Mouse (Mus musculus): ENCODE measurements around the gene Eif4e. TPM values are rescaled to one million over a fixed set of nuclear protein-coding genes. Genes with fewer than 3 reads are reported as not detected.
A peak's percentile ranks its signal among the peaks of the same experiment; 100 is the strongest.

Eif4e gene
- polyA plus RNA-seq, 1 experiment from 2014 or later, result 226 TPM

DNA sequence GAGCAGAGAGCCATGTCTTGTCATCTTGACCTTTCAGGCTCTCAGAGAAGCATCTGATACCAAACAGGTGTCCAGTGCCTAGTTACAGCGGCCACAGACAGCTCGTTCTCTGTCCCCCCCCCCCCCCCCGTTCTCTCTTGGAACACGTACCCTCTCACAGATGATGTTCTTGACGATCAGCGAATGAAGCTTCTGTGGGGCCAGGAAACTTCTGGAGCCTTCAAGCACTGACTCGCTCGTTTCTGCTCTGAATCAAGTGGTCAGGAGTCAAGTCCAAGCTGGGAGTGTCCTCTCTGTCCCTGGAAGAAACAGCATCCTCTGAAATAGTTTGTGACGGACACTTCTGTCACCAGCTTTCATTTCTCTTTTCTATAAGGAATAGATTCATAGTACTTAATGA lies 62.0 kb downstream of the Eif4e start:
- no peaks in the 10 kb centered on the region for H3K27me3 ChIP-seq (replicated peaks)
- H3K36me3 ChIP-seq, result no peaks in the 10 kb centered on the region
- no peak overlapping the region for H3K27ac ChIP-seq (replicated peaks)
- no peak overlapping the region for H3K4me2 ChIP-seq
- WGBS, result 64% methylated on average over 9 of the region's 9 CpGs
- H3K9me3 ChIP-seq, result peaks cover 10% of the 10 kb centered on the region
- no peaks in the 10 kb centered on the region for H3K4me1 ChIP-seq
- H3K4me3 ChIP-seq, result no peak overlapping the region
- H3K9ac ChIP-seq, result no peak overlapping the region
- ATAC-seq (ENCODE audit: extremely low read depth, insufficient number of reproducible peaks, low FRiP score, low TSS enrichment), result no peak

DNA sequence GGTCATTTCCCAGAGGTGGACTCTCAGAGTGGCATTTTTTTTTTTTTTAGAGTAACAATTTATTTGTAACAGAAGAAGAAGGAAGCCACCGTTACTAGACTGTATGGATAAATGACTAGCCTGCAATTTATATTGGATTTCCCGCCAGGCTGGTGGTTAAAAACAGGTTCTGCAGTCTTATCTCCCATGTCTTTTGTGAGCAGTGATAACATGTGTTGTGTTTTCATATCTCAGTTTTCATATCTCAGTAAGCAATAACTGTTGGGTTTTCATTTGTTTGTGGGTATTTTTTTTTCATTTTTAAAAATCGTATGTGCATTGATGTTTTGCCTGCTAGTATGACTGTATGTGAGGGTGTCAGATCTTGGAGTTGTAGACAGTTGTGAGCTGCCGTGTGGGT lies 65.0 kb downstream of the Eif4e start:
- no peak for ATAC-seq (ENCODE audit: extremely low read depth, insufficient number of reproducible peaks, low FRiP score, low TSS enrichment)

DNA sequence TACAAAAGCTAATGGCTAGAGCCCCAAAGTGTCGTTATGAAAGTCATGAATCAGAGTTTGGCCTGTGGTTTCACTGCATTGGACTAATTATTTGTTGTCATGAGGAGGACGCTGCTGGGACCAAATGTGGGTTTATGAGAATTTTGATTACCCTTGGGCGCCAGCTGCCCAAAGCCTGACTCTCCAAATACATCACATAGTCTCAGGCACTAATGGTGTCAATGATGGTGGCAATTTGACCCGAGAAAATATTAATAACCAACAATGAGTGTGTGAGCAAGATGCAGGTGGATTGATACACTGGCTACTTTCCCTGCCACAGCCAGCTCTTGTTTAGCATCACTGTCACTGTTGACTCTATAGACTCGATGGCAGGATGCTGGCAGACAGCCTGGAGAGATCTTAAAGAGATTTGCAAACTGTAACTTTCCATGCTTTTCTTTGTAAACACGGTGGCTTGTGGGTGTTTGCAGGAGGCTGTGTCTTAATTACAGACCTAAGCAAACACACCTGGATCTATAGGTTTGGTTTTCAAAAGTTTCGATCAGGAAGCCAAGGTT lies 65.9 kb downstream of the Eif4e start:
- H3K27ac ChIP-seq (replicated peaks), result no peak overlapping the region
- H3K9me3 ChIP-seq, result no peaks in the 10 kb centered on the region
- H3K9ac ChIP-seq, result no peak overlapping the region
- no peak overlapping the region for H3K4me2 ChIP-seq
- no peaks in the 10 kb centered on the region for H3K4me1 ChIP-seq
- 73% methylated on average over 7 of the region's 7 CpGs for WGBS
- no peaks in the 10 kb centered on the region for H3K27me3 ChIP-seq (replicated peaks)
- no peak overlapping the region for H3K4me3 ChIP-seq
- ATAC-seq (ENCODE audit: extremely low read depth, insufficient number of reproducible peaks, low FRiP score, low TSS enrichment), result no peak
- H3K36me3 ChIP-seq, result no peaks in the 10 kb centered on the region

More for the DNA sequence above, 65.0 kb downstream of the Eif4e start:
- H3K4me2 ChIP-seq, result no peak overlapping the region
- no peak overlapping the region for H3K4me3 ChIP-seq
- no peak overlapping the region for H3K9ac ChIP-seq
- no peaks in the 10 kb centered on the region for H3K36me3 ChIP-seq
- H3K27me3 ChIP-seq (replicated peaks), result no peaks in the 10 kb centered on the region
- 87% methylated on average over 4 of the region's 4 CpGs for WGBS
- H3K27ac ChIP-seq (replicated peaks), result no peak overlapping the region
- no peaks in the 10 kb centered on the region for H3K4me1 ChIP-seq
- H3K9me3 ChIP-seq, result no peaks in the 10 kb centered on the region

- H3K4me2 ChIP-seq, result no peak overlapping the region
- H3K36me3 ChIP-seq, result no peaks in the 10 kb centered on the region
- H3K27me3 ChIP-seq (replicated peaks), result no peaks in the 10 kb centered on the region
- no peak overlapping the region for H3K27ac ChIP-seq (replicated peaks)
- H3K4me3 ChIP-seq, result no peak overlapping the region
- WGBS, result 55% methylated on average over 8 of the region's 8 CpGs
- no peaks in the 10 kb centered on the region for H3K9me3 ChIP-seq
- no peak overlapping the region for H3K9ac ChIP-seq
- no peak for ATAC-seq (ENCODE audit: extremely low read depth, insufficient number of reproducible peaks, low FRiP score, low TSS enrichment)
- H3K4me1 ChIP-seq, result no peaks in the 10 kb centered on the region
Observed at GRCm38 (mm10) chr3:138593131-138593530, 67.2 kb downstream of the Eif4e start.

DNA sequence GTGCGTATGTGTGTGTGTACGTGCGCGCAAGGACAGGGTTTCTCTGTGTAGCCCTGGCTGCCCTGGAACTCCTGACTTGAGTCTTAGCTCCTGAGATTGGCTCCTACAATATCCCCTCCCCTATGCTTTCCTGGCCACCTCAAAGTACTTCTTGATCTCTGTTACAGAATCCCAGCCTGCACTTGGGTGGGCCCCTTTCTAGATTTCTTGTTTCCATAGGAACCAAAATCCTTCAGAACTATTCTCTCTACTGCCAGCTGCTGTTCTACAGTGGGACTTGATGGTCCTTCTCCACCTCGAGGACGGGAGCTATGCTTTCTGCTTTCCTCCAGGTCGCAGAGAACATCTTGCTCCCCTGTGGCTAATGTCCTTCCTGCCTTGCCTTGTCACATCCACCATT lies 67.9 kb downstream of the Eif4e start:
- H3K4me2 ChIP-seq, result no peak overlapping the region
- no peaks in the 10 kb centered on the region for H3K9me3 ChIP-seq
- WGBS, result 88% methylated on average over 7 of the region's 7 CpGs
- H3K4me1 ChIP-seq, result no peaks in the 10 kb centered on the region
- no peaks in the 10 kb centered on the region for H3K27me3 ChIP-seq (replicated peaks)
- H3K27ac ChIP-seq (replicated peaks), result no peak overlapping the region
- H3K9ac ChIP-seq, result no peak overlapping the region
- ATAC-seq (ENCODE audit: extremely low read depth, insufficient number of reproducible peaks, low FRiP score, low TSS enrichment), result no peak
- H3K4me3 ChIP-seq, result no peak overlapping the region
- no peaks in the 10 kb centered on the region for H3K36me3 ChIP-seq

- ATAC-seq (ENCODE audit: extremely low read depth, insufficient number of reproducible peaks, low FRiP score, low TSS enrichment), result no peak
- H3K9ac ChIP-seq, result no peak overlapping the region
- WGBS, result 55% methylated on average over 4 of the region's 4 CpGs
- no peaks in the 10 kb centered on the region for H3K4me1 ChIP-seq
- no peak overlapping the region for H3K27ac ChIP-seq (replicated peaks)
- H3K4me2 ChIP-seq, result no peak overlapping the region
- no peaks in the 10 kb centered on the region for H3K9me3 ChIP-seq
- 0 out of 2 replicates have a peak, but pooled peaks cover 3% of the 10 kb centered on the region for H3K27me3 ChIP-seq (replicated peaks)
- no peaks in the 10 kb centered on the region for H3K36me3 ChIP-seq
- no peak overlapping the region for H3K4me3 ChIP-seq
Observed at GRCm38 (mm10) chr3:138601076-138601475, 75.1 kb downstream of the Eif4e start.

- H3K27ac ChIP-seq (replicated peaks), result no peak overlapping the region
- H3K9ac ChIP-seq, result no peak overlapping the region
- no peak overlapping the region for H3K4me2 ChIP-seq
- peaks cover 3% of the 10 kb centered on the region; the same call in 1 of the 2 replicates for H3K27me3 ChIP-seq (replicated peaks)
- WGBS, result 61% methylated on average over 8 of the region's 8 CpGs
- H3K9me3 ChIP-seq, result no peaks in the 10 kb centered on the region
- no peaks in the 10 kb centered on the region for H3K36me3 ChIP-seq
- H3K4me3 ChIP-seq, result no peak overlapping the region
- H3K4me1 ChIP-seq, result no peaks in the 10 kb centered on the region
- ATAC-seq (ENCODE audit: extremely low read depth, insufficient number of reproducible peaks, low FRiP score, low TSS enrichment), result no peak
Observed at GRCm38 (mm10) chr3:138605132-138605531, 79.2 kb downstream of the Eif4e start.

DNA sequence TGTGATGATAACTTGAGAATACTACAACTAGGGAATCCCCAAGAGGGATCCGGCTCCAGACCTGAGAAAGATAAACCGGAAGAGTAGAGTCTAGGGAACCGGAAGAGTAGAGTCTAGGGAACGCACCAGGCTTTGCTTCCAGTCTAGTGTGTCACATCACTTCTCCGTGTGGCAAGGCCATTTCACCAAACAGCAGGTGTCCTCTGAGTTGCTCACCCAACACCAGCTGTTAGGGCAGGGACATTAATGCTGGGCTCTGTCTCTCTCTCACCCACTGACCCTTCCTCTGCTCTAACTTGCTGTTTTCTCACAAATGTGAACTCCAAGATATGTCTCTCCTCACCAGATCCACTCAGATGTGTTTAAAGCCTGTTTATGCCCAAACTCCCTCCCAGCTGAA lies 82.7 kb downstream of the Eif4e start:
- Histone ChIP-seq H3K9ac (no peak overlapping the region), H3K36me3 (no peaks in the 10 kb centered on the region)
- WGBS, result 63% methylated on average over 5 of the region's 5 CpGs

More for the DNA sequence above, 82.7 kb downstream of the Eif4e start:
- H3K4me3 ChIP-seq, result no peak overlapping the region
- ATAC-seq (ENCODE audit: extremely low read depth, insufficient number of reproducible peaks, low FRiP score, low TSS enrichment), result no peak
- H3K27ac ChIP-seq (replicated peaks), result no peak overlapping the region
- H3K9me3 ChIP-seq, result no peaks in the 10 kb centered on the region
- no peak overlapping the region for H3K4me2 ChIP-seq
- peaks cover 3% of the 10 kb centered on the region; the same call in 1 of the 2 replicates for H3K27me3 ChIP-seq (replicated peaks)
- peaks cover 13% of the 10 kb centered on the region for H3K4me1 ChIP-seq

MicroRNAs within 50 kb of the gene (microRNA counts, 519-probe panel; counts per million panel counts)
- 209 counts per million, percentile 61 among the panel's probes with 10 or more counts for microRNA mmu-miR-1956

Small RNA genes within 50 kb of the gene (microRNA-seq; reads per million reads assigned to microRNA genes)
- not detected for gene Mir1956

Other genes with a start within 250 kb of the Eif4e start
- gene Adh6a, start 212.9 kb upstream of the Eif4e start, polyA plus RNA-seq (2015; fragmentation: Nextera tagmentation; extraction: Ambion mirVana), result 0.08 TPM in 1 of 2 replicates, not detected in the other
- 3.3 and 3.6 TPM in 2 replicates for gene Adh6b, start 184.4 kb upstream of the Eif4e start, polyA plus RNA-seq (2015; fragmentation: Nextera tagmentation; extraction: Ambion mirVana)
- gene Adh4, start 110.7 kb upstream of the Eif4e start, polyA plus RNA-seq (2015; fragmentation: Nextera tagmentation; extraction: Ambion mirVana), result not detected in 2 replicates
- gene Adh5, start 83.1 kb upstream of the Eif4e start, polyA plus RNA-seq (2015; fragmentation: Nextera tagmentation; extraction: Ambion mirVana), result 146 and 161 TPM in 2 replicates
- gene Metap1, start 36.7 kb upstream of the Eif4e start, polyA plus RNA-seq (2015; fragmentation: Nextera tagmentation; extraction: Ambion mirVana), result 34.0 and 38.0 TPM in 2 replicates
- gene Tspan5, start 216.0 kb downstream of the Eif4e start, polyA plus RNA-seq (2015; fragmentation: Nextera tagmentation; extraction: Ambion mirVana), result 13.9 and 16.2 TPM in 2 replicates